Comparison of ENCODE assay signal across 13 mouse cellular contexts in genomic region chr6:38913386-38914042, GRCm38 (mm10). TPM values are rescaled to one million over a fixed set of nuclear protein-coding genes. Genes with fewer than 3 reads are reported as not detected.
DNase-seq lines count a peak whose midpoint lies in the region; ATAC-seq and TF ChIP-seq lines count a peak whose summit lies in the region.
"Had no signal": no experiment of that assay in that cellular context is flagged by ENCODE, and none has a peak within 500 bp of the region (broad histone marks: within the 10 kb centered on the region; RNA-seq: fewer than 3 reads in every experiment).

No protein-coding gene starts in this region.

- no peaks in the 10 kb centered on the region for H3K27me3 ChIP-seq in forebrain, postnatal 0 days (ENCODE audit: insufficient read depth, low read length)
- no peaks in the 10 kb centered on the region for H3K27me3 ChIP-seq in forebrain, embryonic 11.5 days (ENCODE audit: control insufficient read depth, insufficient read depth, low read length)
- no peaks in the 10 kb centered on the region for H3K27me3 ChIP-seq in liver, embryonic 12.5 days (replicated peaks)
- 0 out of 2 replicates have a peak, but pooled peaks cover 2% of the 10 kb centered on the region for H3K27me3 ChIP-seq in liver, embryonic 11.5 days (replicated peaks; ENCODE audit: control insufficient read depth, insufficient read depth, low read length)
- H3K27me3 ChIP-seq in midbrain, embryonic 16.5 days (ENCODE audit: control insufficient read depth, insufficient read depth, low read depth, low read length), result no peaks in the 10 kb centered on the region
- H3K27me3 ChIP-seq: neural tube, embryonic 15.5 days had no signal

- no peaks in the 10 kb centered on the region for H3K9me3 ChIP-seq in forebrain, postnatal 0 days (ENCODE audit: low read length)
- no peaks in the 10 kb centered on the region for H3K9me3 ChIP-seq in forebrain, embryonic 11.5 days (ENCODE audit: control insufficient read depth, low read length)
- H3K9me3 ChIP-seq in liver, embryonic 12.5 days (replicated peaks), result no peaks in the 10 kb centered on the region
- no peaks in the 10 kb centered on the region for H3K9me3 ChIP-seq in liver, embryonic 11.5 days (ENCODE audit: control insufficient read depth, low read length)
- H3K9me3 ChIP-seq in midbrain, embryonic 16.5 days (replicated peaks; ENCODE audit: control insufficient read depth, low read length, poor library complexity, severe bottlenecking), result no peaks in the 10 kb centered on the region
- H3K9me3 ChIP-seq: neural tube, embryonic 15.5 days had no signal

- H3K36me3 ChIP-seq in forebrain, postnatal 0 days (ENCODE audit: insufficient read depth), result no peaks in the 10 kb centered on the region
- no peaks in the 10 kb centered on the region for H3K36me3 ChIP-seq in forebrain, embryonic 11.5 days (ENCODE audit: control insufficient read depth, insufficient read depth, low read length)
- no peaks in the 10 kb centered on the region for H3K36me3 ChIP-seq in liver, embryonic 12.5 days
- H3K36me3 ChIP-seq in liver, embryonic 11.5 days (ENCODE audit: control insufficient read depth, insufficient read depth, low read length), result no peaks in the 10 kb centered on the region
- no peaks in the 10 kb centered on the region for H3K36me3 ChIP-seq in midbrain, embryonic 16.5 days (ENCODE audit: control insufficient read depth, insufficient read depth, low read length)
- H3K36me3 ChIP-seq: neural tube, embryonic 15.5 days had no signal

- H3K27ac ChIP-seq in forebrain, postnatal 0 days (ENCODE audit: low read depth, low read length), result no peak overlapping the region
- H3K27ac ChIP-seq in forebrain, embryonic 11.5 days (ENCODE audit: low read depth, low read length), result no peak overlapping the region
- H3K27ac ChIP-seq in liver, embryonic 12.5 days, result peak overlapping the region; percentile 100
- no peak overlapping the region for H3K27ac ChIP-seq in liver, embryonic 11.5 days (ENCODE audit: low read depth, low read length)
- H3K27ac ChIP-seq in left cerebral cortex, adult 2 months, result 0 out of 2 replicates have a peak overlapping the region, but pooled peaks have one; percentile 7
- 0 out of 2 replicates have a peak overlapping the region, but pooled peaks have one; percentile 4 for H3K27ac ChIP-seq in midbrain, embryonic 16.5 days (ENCODE audit: low read length)
- H3K27ac ChIP-seq: neural tube, embryonic 15.5 days; stomach, postnatal 0 days had no signal

- peak; percentile 53 for ATAC-seq in forebrain, postnatal 0 days
- no peak for ATAC-seq in forebrain, embryonic 11.5 days (replicated peaks; ENCODE audit: low FRiP score)
- no peak for ATAC-seq in liver, embryonic 12.5 days
- no peak for ATAC-seq in liver, embryonic 11.5 days (replicated peaks; ENCODE audit: low FRiP score)
- ATAC-seq in midbrain, embryonic 16.5 days, result no peak

- intact Hi-C loops in left cerebral cortex, adult 2 months (cut with DNase I), result loop anchor here (2.0 kb wide), 1 partner anchor 153 kb away; no protein-coding TSS in a partner anchor

- H3K4me2 ChIP-seq in forebrain, postnatal 0 days (ENCODE audit: low read depth), result no peak overlapping the region
- no peak overlapping the region for H3K4me2 ChIP-seq in forebrain, embryonic 11.5 days (ENCODE audit: low read depth, low read length, severe bottlenecking)
- no peak overlapping the region for H3K4me2 ChIP-seq in liver, embryonic 12.5 days
- H3K4me2 ChIP-seq in liver, embryonic 11.5 days, result no peak overlapping the region; the same call in 1 of the 2 replicates
- H3K4me2 ChIP-seq in midbrain, embryonic 16.5 days (ENCODE audit: low read length), result no peak overlapping the region
- H3K4me2 ChIP-seq: neural tube, embryonic 15.5 days had no signal

- H3K4me3 ChIP-seq in forebrain, postnatal 0 days (ENCODE audit: low read depth, low read length), result no peak overlapping the region
- H3K4me3 ChIP-seq in forebrain, embryonic 11.5 days (ENCODE audit: low read depth, low read length), result no peak overlapping the region
- no peak overlapping the region for H3K4me3 ChIP-seq in liver, embryonic 12.5 days
- H3K4me3 ChIP-seq in liver, embryonic 11.5 days (ENCODE audit: low read depth, low read length), result no peak overlapping the region
- H3K4me3 ChIP-seq in left cerebral cortex, adult 2 months, result no peak overlapping the region
- no peak overlapping the region for H3K4me3 ChIP-seq in midbrain, embryonic 16.5 days (ENCODE audit: low read depth, low read length)
- H3K4me3 ChIP-seq: neural tube, embryonic 15.5 days had no signal

- 58% methylated on average over 13 of the region's 13 CpGs for WGBS in forebrain, postnatal 0 days
- WGBS in forebrain, embryonic 11.5 days, result 69% methylated on average over 13 of the region's 13 CpGs
- 73% methylated on average over 13 of the region's 13 CpGs for WGBS in liver, embryonic 12.5 days (ENCODE audit: insufficient replicate concordance)
- 74% methylated on average over 13 of the region's 13 CpGs for WGBS in liver, embryonic 11.5 days
- WGBS in midbrain, embryonic 16.5 days, result 42% methylated on average over 13 of the region's 13 CpGs

- H3K9ac ChIP-seq in forebrain, postnatal 0 days, result no peak overlapping the region
- no peak overlapping the region for H3K9ac ChIP-seq in forebrain, embryonic 11.5 days (ENCODE audit: low read length)
- peak overlapping the region; percentile 71 for H3K9ac ChIP-seq in liver, embryonic 12.5 days
- H3K9ac ChIP-seq in liver, embryonic 11.5 days (ENCODE audit: low read depth, low read length), result no peak overlapping the region
- no peak overlapping the region for H3K9ac ChIP-seq in midbrain, embryonic 16.5 days (ENCODE audit: low read depth, low read length)
- H3K9ac ChIP-seq: neural tube, embryonic 15.5 days had no signal

- peaks cover 6% of the 10 kb centered on the region; the same call in 1 of the 2 replicates for H3K4me1 ChIP-seq in forebrain, postnatal 0 days (ENCODE audit: insufficient read depth)
- no peaks in the 10 kb centered on the region for H3K4me1 ChIP-seq in forebrain, embryonic 11.5 days (replicated peaks; ENCODE audit: control insufficient read depth, insufficient read depth, low read length)
- H3K4me1 ChIP-seq in liver, embryonic 12.5 days, result peaks cover 99% of the 10 kb centered on the region
- H3K4me1 ChIP-seq in liver, embryonic 11.5 days (replicated peaks; ENCODE audit: control insufficient read depth, insufficient read depth, low read length), result peaks cover 72% of the 10 kb centered on the region
- peaks cover 13% of the 10 kb centered on the region for H3K4me1 ChIP-seq in midbrain, embryonic 16.5 days (ENCODE audit: control insufficient read depth, insufficient read depth, low read length)

- peak; percentile 18 for DNase-seq in forebrain, postnatal 0 days
- DNase-seq in forebrain, embryonic 11.5 days (ENCODE audit: low spot score), result no peak
- no peak for DNase-seq in liver, embryonic 11.5 days (ENCODE audit: low spot score)
- no peak for DNase-seq in left cerebral cortex, adult 2 months (ENCODE audit: extremely low spot score in 1 of 2, low spot score in 2 of 2)
- DNase-seq in embryo, embryonic 9.5 days (ENCODE audit: extremely low spot score), result no peak
- no peak for DNase-seq in lung, postnatal 14 days
- DNase-seq: cerebellum, adult 8-10 months; heart, postnatal 36 days; kidney, adult 18-20 months had no signal

- no peak for TF ChIP-seq CTCF in forebrain, postnatal 0 days (IDR thresholded peaks at IDR 0.05; ENCODE audit: low read depth)
- no peak for TF ChIP-seq CTCF in left cerebral cortex, adult 2 months (IDR thresholded peaks at IDR 0.05)

RNA-seq across cellular contexts. Expression of gene Hipk2, which starts 37.5 kb away (rescaled TPM):
- total RNA-seq in forebrain, postnatal 0 days (2014; rRNA removed), result 22.8 and 28.6 TPM in 2 replicates
- polyA plus RNA-seq in forebrain, postnatal 0 days (2015; fragmentation: Nextera tagmentation; extraction: Ambion mirVana), result 7.2 and 17.8 TPM in 2 replicates
- 31.0 and 33.5 TPM in 2 replicates for polyA plus RNA-seq in forebrain, embryonic 11.5 days (2014; fragmentation: Nextera tagmentation; extraction: Ambion mirVana)
- 26.8 and 28.9 TPM in 2 replicates for polyA plus RNA-seq in liver, embryonic 12.5 days (2016; fragmentation: Nextera tagmentation; extraction: Ambion mirVana)
- polyA plus RNA-seq in liver, embryonic 11.5 days (2014; fragmentation: Nextera tagmentation; extraction: Ambion mirVana), result 21.4 and 27.4 TPM in 2 replicates
- 10 to 100 TPM; 54.7 to 61.3 TPM for total RNA-seq in left cerebral cortex, adult 2 months (2021)
- polyA plus RNA-seq in midbrain, embryonic 16.5 days (2015; fragmentation: Nextera tagmentation; extraction: Ambion mirVana), result 32.7 and 36.1 TPM in 2 replicates

RNA-seq across cellular contexts. Expression of gene Tbxas1, which starts 38.3 kb away (rescaled TPM):
- total RNA-seq in forebrain, postnatal 0 days (2014; rRNA removed), result 1.5 and 1.8 TPM in 2 replicates
- polyA plus RNA-seq in forebrain, postnatal 0 days (2015; fragmentation: Nextera tagmentation; extraction: Ambion mirVana), result 1.9 and 2.0 TPM in 2 replicates
- 1.4 and 1.5 TPM in 2 replicates for polyA plus RNA-seq in forebrain, embryonic 11.5 days (2014; fragmentation: Nextera tagmentation; extraction: Ambion mirVana)
- 11.3 and 12.9 TPM in 2 replicates for polyA plus RNA-seq in liver, embryonic 12.5 days (2016; fragmentation: Nextera tagmentation; extraction: Ambion mirVana)
- 11.5 and 12.0 TPM in 2 replicates for polyA plus RNA-seq in liver, embryonic 11.5 days (2014; fragmentation: Nextera tagmentation; extraction: Ambion mirVana)
- total RNA-seq in left cerebral cortex, adult 2 months (2021), result 1 to 10 TPM; 2.2 to 2.6 TPM
- 1.8 TPM in 2 replicates for polyA plus RNA-seq in midbrain, embryonic 16.5 days (2015; fragmentation: Nextera tagmentation; extraction: Ambion mirVana)

Comparison
In these comparisons a context has a peak if more than half of its experiments do, and no peak if none do; other contexts are left out.
1. H3K27ac ChIP-seq: peak in liver, embryonic 12.5 days (single experiment), left cerebral cortex, adult 2 months (single experiment) and midbrain, embryonic 16.5 days (single experiment); none in forebrain, postnatal 0 days (single experiment), forebrain, embryonic 11.5 days (single experiment) and liver, embryonic 11.5 days (single experiment).